Mouse (Mus musculus) forebrain, embryonic 11.5 days (tissue): ENCODE results near the gene Atpif1. TPM values are rescaled to one million over a fixed set of nuclear protein-coding genes. Genes with fewer than 3 reads are reported as not detected.

ENCODE experiments used
- ATAC-seq: fragments of 200-750 bp; cut with Nextera tagmentation; replicated peaks from 2 replicates; pipeline ENCODE4 v1.8.0; 2017; ENCODE audit warnings: moderate TSS enrichment; ENCODE audit not compliant: low FRiP score
- DNase-seq: peaks from one replicate; pipeline ENCODE4 v3.0.0-alpha.2; 2017; ENCODE audit warnings: low spot score
- H3K27ac ChIP-seq: fragments of 300-500 bp; sonication (generic); 2 replicates; pipeline ENCODE4 v1.5.1; 2014; ENCODE audit warnings: low read depth, low read length
- H3K27me3 ChIP-seq: fragments of 300-500 bp; sonication (generic); 2 replicates; pipeline ENCODE4 v1.6.1; 2014; ENCODE audit warnings: mild to moderate bottlenecking, low read length, mixed read lengths; ENCODE audit not compliant: control insufficient read depth, insufficient read depth
- H3K36me3 ChIP-seq: fragments of 300-500 bp; sonication (generic); 2 replicates; pipeline ENCODE4 v1.6.1; 2014; ENCODE audit warnings: mild to moderate bottlenecking, low read length, moderate library complexity, mixed read lengths; ENCODE audit not compliant: control insufficient read depth, insufficient read depth
- H3K4me1 ChIP-seq: fragments of 300-500 bp; sonication (generic); replicated peaks from 2 replicates; pipeline ENCODE4 v1.6.1; 2014; ENCODE audit warnings: low read length, mixed read lengths; ENCODE audit not compliant: control insufficient read depth, insufficient read depth
- H3K4me2 ChIP-seq: fragments of 300-500 bp; sonication (generic); 2 replicates; pipeline ENCODE4 v1.6.1; 2014; ENCODE audit warnings: low read depth, mild to moderate bottlenecking, low read length, moderate library complexity, mixed read lengths; ENCODE audit not compliant: severe bottlenecking
- H3K4me3 ChIP-seq: fragments of 300-500 bp; sonication (generic); 2 replicates; pipeline ENCODE4 v1.5.1; 2014; ENCODE audit warnings: low read depth, low read length
- H3K9ac ChIP-seq: fragments of 300-500 bp; sonication (generic); 2 replicates; pipeline ENCODE4 v1.6.1; 2014; ENCODE audit warnings: low read length
- H3K9me3 ChIP-seq: fragments of 300-500 bp; sonication (generic); 2 replicates; pipeline ENCODE4 v1.6.1; 2016; ENCODE audit warnings: low read length, mixed read lengths; ENCODE audit not compliant: control insufficient read depth
- WGBS: fragments of 180-500 bp; shearing (Covaris S2); extraction: QIAGEN DNeasy Blood & Tissue Kit; methylation state at CpG from one replicate; pipeline ENCODE4 v1.1.7; 2014; 5-methylcytosine and 5-hydroxymethylcytosine counted together
- polyA plus RNA-seq: library from polyadenylated mRNA; unstranded; fragments of >200 nt; fragmentation: Nextera tagmentation; extraction: Ambion mirVana; gene quantifications from 2 replicates; pipeline ENCODE4 v1.2.1, GENCODE M21; 2014

Gene Atpif1
- polyA plus RNA-seq, 1 experiment from 2014 or later: 906 TPM

- no peak overlapping the region for H3K9ac ChIP-seq
- H3K9me3 ChIP-seq: no peaks in the 10 kb centered on the region
- no peaks in the 10 kb centered on the region; the same call in 1 of the 2 replicates for H3K4me1 ChIP-seq
- no peaks in the 10 kb centered on the region for H3K27me3 ChIP-seq
- WGBS: 36% methylated on average over 2 of the region's 2 CpGs
- no peaks in the 10 kb centered on the region for H3K36me3 ChIP-seq
- no peak for ATAC-seq
- no peak overlapping the region for H3K4me2 ChIP-seq
- no peak overlapping the region for H3K27ac ChIP-seq
- DNase-seq: no peak
- no peak overlapping the region for H3K4me3 ChIP-seq
Measured at GRCm38 (mm10) chr4:132507210-132507609, 26.2 kb downstream of the Atpif1 start.

- DNase-seq: no peak
- no peak for ATAC-seq
- Histone ChIP-seq H3K4me2 (no peak overlapping the region), H3K36me3 (no peaks in the 10 kb centered on the region), H3K27me3 (no peaks in the 10 kb centered on the region), H3K27ac (no peak overlapping the region), H3K4me1 (no peaks in the 10 kb centered on the region; the same call in 1 of the 2 replicates), H3K9me3 (no peaks in the 10 kb centered on the region), H3K9ac (no peak overlapping the region), H3K4me3 (no peak overlapping the region)
- 71% methylated on average over 6 of the region's 6 CpGs for WGBS
Measured at GRCm38 (mm10) chr4:132506250-132506649, 27.2 kb downstream of the Atpif1 start.

GRCm38 (mm10) chr4:132505800-132506199, 27.7 kb downstream of the Atpif1 start:
- Histone ChIP-seq H3K27ac (no peak overlapping the region), H3K4me3 (no peak overlapping the region), H3K9me3 (no peaks in the 10 kb centered on the region), H3K27me3 (no peaks in the 10 kb centered on the region), H3K4me2 (no peak overlapping the region), H3K36me3 (no peaks in the 10 kb centered on the region), H3K4me1 (no peaks in the 10 kb centered on the region; the same call in 1 of the 2 replicates), H3K9ac (no peak overlapping the region)
- WGBS: 30% methylated on average over 10 of the region's 10 CpGs
- no peak for DNase-seq
- no peak for ATAC-seq

GRCm38 (mm10) chr4:132505034-132505738, 28.3 kb downstream of the Atpif1 start:
- H3K9ac ChIP-seq: no peak overlapping the region
- DNase-seq (no peak), ATAC-seq (no peak)
- H3K27me3 ChIP-seq: no peaks in the 10 kb centered on the region
- no peak overlapping the region for H3K4me3 ChIP-seq
- WGBS: 65% methylated on average over 6 of the region's 6 CpGs
- H3K9me3 ChIP-seq: no peaks in the 10 kb centered on the region
- no peaks in the 10 kb centered on the region; the same call in 1 of the 2 replicates for H3K4me1 ChIP-seq
- H3K4me2 ChIP-seq: no peak overlapping the region
- no peaks in the 10 kb centered on the region for H3K36me3 ChIP-seq
- H3K27ac ChIP-seq: no peak overlapping the region

- Histone ChIP-seq H3K4me1 (no peaks in the 10 kb centered on the region), H3K27ac (no peak overlapping the region), H3K4me2 (no peak overlapping the region), H3K27me3 (no peaks in the 10 kb centered on the region), H3K9me3 (no peaks in the 10 kb centered on the region), H3K4me3 (no peak overlapping the region), H3K36me3 (no peaks in the 10 kb centered on the region), H3K9ac (no peak overlapping the region)
- WGBS: 87% methylated on average over 11 of the region's 11 CpGs
- ATAC-seq (no peak), DNase-seq (no peak)
Measured at GRCm38 (mm10) chr4:132503344-132503743, 30.1 kb downstream of the Atpif1 start.

GRCm38 (mm10) chr4:132501639-132502038, 31.8 kb downstream of the Atpif1 start:
- no peak for DNase-seq
- WGBS: 95% methylated on average over 6 of the region's 6 CpGs
- Histone ChIP-seq H3K4me1 (no peaks in the 10 kb centered on the region), H3K4me3 (no peak overlapping the region), H3K36me3 (no peaks in the 10 kb centered on the region; the same call in 1 of the 2 replicates), H3K9me3 (no peaks in the 10 kb centered on the region), H3K27me3 (no peaks in the 10 kb centered on the region), H3K4me2 (no peak overlapping the region), H3K9ac (no peak overlapping the region), H3K27ac (no peak overlapping the region)
- ATAC-seq: no peak

- ATAC-seq (no peak), DNase-seq (no peak)
- no peak overlapping the region for H3K9ac ChIP-seq
- no peaks in the 10 kb centered on the region for H3K4me1 ChIP-seq
- no peak overlapping the region for H3K4me2 ChIP-seq
- H3K36me3 ChIP-seq: no peaks in the 10 kb centered on the region; the same call in 1 of the 2 replicates
- no peak overlapping the region for H3K27ac ChIP-seq
- H3K4me3 ChIP-seq: no peak overlapping the region
- no peaks in the 10 kb centered on the region for H3K27me3 ChIP-seq
- WGBS: 93% methylated on average over 20 of the region's 20 CpGs
- H3K9me3 ChIP-seq: no peaks in the 10 kb centered on the region
Measured at GRCm38 (mm10) chr4:132494271-132494918, 39.1 kb downstream of the Atpif1 start.

- H3K4me1 ChIP-seq: no peaks in the 10 kb centered on the region
- no peak overlapping the region for H3K27ac ChIP-seq
- H3K9me3 ChIP-seq: no peaks in the 10 kb centered on the region
- H3K27me3 ChIP-seq: no peaks in the 10 kb centered on the region
- DNase-seq: no peak
- ATAC-seq: no peak
- H3K4me2 ChIP-seq: no peak overlapping the region
- 86% methylated on average over 10 of the region's 10 CpGs for WGBS
- no peak overlapping the region for H3K9ac ChIP-seq
- no peak overlapping the region for H3K4me3 ChIP-seq
- no peaks in the 10 kb centered on the region; the same call in 1 of the 2 replicates for H3K36me3 ChIP-seq
Measured at GRCm38 (mm10) chr4:132492178-132493060, 41.0 kb downstream of the Atpif1 start.
